10 mouse cellular contexts compared by ENCODE assay signal in genomic region chr15:84960692-84961091, GRCm38 (mm10). TPM values are rescaled to one million over a fixed set of nuclear protein-coding genes. Genes with fewer than 3 reads are reported as not detected.
DNase-seq lines count a peak whose midpoint lies in the region; ATAC-seq and TF ChIP-seq lines count a peak whose summit lies in the region.
"Had no signal": no experiment of that assay in that cellular context is flagged by ENCODE, and none has a peak within 500 bp of the region (broad histone marks: within the 10 kb centered on the region; RNA-seq: fewer than 3 reads in every experiment).

No protein-coding gene starts in this region.

- DNase-seq in gastrocnemius, adult 2 months = peak; percentile 52
- DNase-seq in gastrocnemius, postnatal 36 days = no peak
- DNase-seq in adrenal gland, postnatal 25 days = peak; percentile 26
- peak; percentile 78 to 82 for DNase-seq in left cerebral cortex, postnatal 36 days (ENCODE audit: low spot score in 2 of 2)
- no peak for DNase-seq in spleen, postnatal 4 days (ENCODE audit: low spot score in 2 of 2)
- no peak for DNase-seq in heart, adult 18-20 months

- H3K36me3 ChIP-seq in forebrain, embryonic 15.5 days = 0 out of 2 replicates have a peak, but pooled peaks cover 5% of the 10 kb centered on the region

- TF ChIP-seq CTCF in gastrocnemius, adult 2 months (IDR thresholded peaks at IDR 0.05) = no peak

- peaks cover 40% of the 10 kb centered on the region for H3K4me1 ChIP-seq in forebrain, embryonic 15.5 days
- H3K4me1 ChIP-seq: lung, embryonic 15.5 days had no signal

- ATAC-seq in forebrain, embryonic 15.5 days (replicated peaks) = no peak
- ATAC-seq in inflammation-experienced regulatory T-cells, adult 6 months = no peak

- 26% methylated on average over 8 of the region's 8 CpGs for WGBS in forebrain, embryonic 15.5 days

- H3K27me3 ChIP-seq in forebrain, embryonic 15.5 days = no peaks in the 10 kb centered on the region
- H3K27me3 ChIP-seq: lung, embryonic 15.5 days had no signal

- no peak overlapping the region; the same call in 1 of the 2 replicates for H3K4me2 ChIP-seq in forebrain, embryonic 15.5 days (replicated peaks)
- H3K4me2 ChIP-seq: lung, embryonic 15.5 days had no signal

- H3K9me3 ChIP-seq in forebrain, embryonic 15.5 days = no peaks in the 10 kb centered on the region
- H3K9me3 ChIP-seq: lung, embryonic 15.5 days had no signal

- no peak overlapping the region for H3K27ac ChIP-seq in gastrocnemius, adult 2 months
- peak overlapping the region; percentile 36; the same call in 1 of the 2 replicates for H3K27ac ChIP-seq in forebrain, embryonic 15.5 days (replicated peaks)
- H3K27ac ChIP-seq: lung, embryonic 15.5 days had no signal

- H3K9ac ChIP-seq in forebrain, embryonic 15.5 days (replicated peaks) = 0 out of 2 replicates have a peak overlapping the region, but pooled peaks have one; percentile 4
- H3K9ac ChIP-seq: lung, embryonic 15.5 days had no signal

- intact Hi-C loops in gastrocnemius, adult 2 months (cut with DNase I) = no loop called here
- intact Hi-C loops in gastrocnemius, postnatal 36 days (cut with DNase I) = no loop called here
- intact Hi-C loops in left cerebral cortex, postnatal 36 days (cut with DNase I) = no loop called here

- H3K4me3 ChIP-seq in gastrocnemius, adult 2 months = no peak overlapping the region
- no peak overlapping the region for H3K4me3 ChIP-seq in forebrain, embryonic 15.5 days
- H3K4me3 ChIP-seq: lung, embryonic 15.5 days had no signal

RNA-seq across cellular contexts. Expression of gene 5031439G07Rik, which starts 27.7 kb away (rescaled TPM):
- 100 to 1,000 TPM in 1 of 2 experiments, 10 to 100 TPM in 1; 67.5 to 103 TPM for total RNA-seq in gastrocnemius, adult 2 months (2021)
- total RNA-seq in gastrocnemius, postnatal 36 days (2021) = 10 to 100 TPM; 78.0 to 86.5 TPM
- total RNA-seq in adrenal gland, postnatal 25 days (2021) = 18.6 and 28.8 TPM in 2 replicates
- 22.1 and 27.7 TPM in 2 replicates for polyA plus RNA-seq in forebrain, embryonic 15.5 days (2015; fragmentation: Nextera tagmentation; extraction: Ambion mirVana)
- total RNA-seq in left cerebral cortex, postnatal 36 days (2021) = 10 to 100 TPM; 76.2 to 83.6 TPM
- polyA plus RNA-seq in inflammation-experienced regulatory T-cells, adult 6 months (2017; shearing (Covaris generic)) = 1 to 10 TPM; 1.1 to 1.9 (median 1.3) TPM
- 10 to 100 TPM; 30.6 to 34.7 TPM for total RNA-seq in heart, adult 18-20 months (2021)

RNA-seq across cellular contexts. Expression of gene Nup50, which starts 37.5 kb away (rescaled TPM):
- total RNA-seq in gastrocnemius, adult 2 months (2021) = 10 to 100 TPM; 12.9 to 13.4 TPM
- 10 to 100 TPM; 12.4 to 14.8 TPM for total RNA-seq in gastrocnemius, postnatal 36 days (2021)
- total RNA-seq in adrenal gland, postnatal 25 days (2021) = 40.0 and 40.8 TPM in 2 replicates
- 32.5 and 35.7 TPM in 2 replicates for polyA plus RNA-seq in forebrain, embryonic 15.5 days (2015; fragmentation: Nextera tagmentation; extraction: Ambion mirVana)
- 10 to 100 TPM; 32.5 to 33.1 TPM for total RNA-seq in left cerebral cortex, postnatal 36 days (2021)
- polyA plus RNA-seq in inflammation-experienced regulatory T-cells, adult 6 months (2017; shearing (Covaris generic)) = 10 to 100 TPM; 18.8 to 32.6 (median 20.8) TPM
- 10 to 100 TPM; 15.5 to 17.7 TPM for total RNA-seq in heart, adult 18-20 months (2021)

RNA-seq across cellular contexts. Expression of gene Gm29666, which starts 40.9 kb away (rescaled TPM):
- under 1 TPM; 0.20 to 0.28 TPM for total RNA-seq in gastrocnemius, adult 2 months (2021)
- under 1 TPM; 0.22 to 0.33 TPM for total RNA-seq in gastrocnemius, postnatal 36 days (2021)
- 0.24 and 0.39 TPM in 2 replicates for total RNA-seq in adrenal gland, postnatal 25 days (2021)
- 0.92 and 1.0 TPM in 2 replicates for polyA plus RNA-seq in forebrain, embryonic 15.5 days (2015; fragmentation: Nextera tagmentation; extraction: Ambion mirVana)
- 1 to 10 TPM in 1 of 2 experiments, under 1 TPM in 1; 0.96 to 1.9 TPM for total RNA-seq in left cerebral cortex, postnatal 36 days (2021)
- under 1 TPM; 0.55 to 0.63 (median 0.63) TPM for polyA plus RNA-seq in inflammation-experienced regulatory T-cells, adult 6 months (2017; shearing (Covaris generic))
- under 1 TPM; 0.08 to 0.10 TPM for total RNA-seq in heart, adult 18-20 months (2021)

RNA-seq across cellular contexts. Expression of gene Upk3a, which starts 56.2 kb away (rescaled TPM):
- total RNA-seq in gastrocnemius, adult 2 months (2021) = not detected
- total RNA-seq in gastrocnemius, postnatal 36 days (2021) = not detected
- total RNA-seq in adrenal gland, postnatal 25 days (2021) = not detected in 2 replicates
- polyA plus RNA-seq in forebrain, embryonic 15.5 days (2015; fragmentation: Nextera tagmentation; extraction: Ambion mirVana) = 0.31 and 0.34 TPM in 2 replicates
- not detected for total RNA-seq in left cerebral cortex, postnatal 36 days (2021)
- polyA plus RNA-seq in inflammation-experienced regulatory T-cells, adult 6 months (2017; shearing (Covaris generic)) = not detected
- not detected for total RNA-seq in heart, adult 18-20 months (2021)
- total RNA-seq: hematopoietic stem cell, adult 5-6 weeks had no signal

Comparison
In these comparisons a context has a peak if more than half of its experiments do, and no peak if none do; other contexts are left out.
1. DNase-seq: peak in gastrocnemius, adult 2 months (single experiment), adrenal gland, postnatal 25 days (single experiment) and left cerebral cortex, postnatal 36 days (2 of 2); none in gastrocnemius, postnatal 36 days (0 of 2), spleen, postnatal 4 days (0 of 2) and heart, adult 18-20 months (0 of 2).